Mouse (Mus musculus) hindbrain, embryonic 15.5 days (tissue): ENCODE results near the gene Ooep. TPM values are rescaled to one million over a fixed set of nuclear protein-coding genes. Genes with fewer than 3 reads are reported as not detected.
"Not testable (repeated sequence)": the region's sequence is repeated elsewhere in the genome, so short reads cannot be mapped to it uniquely, and the experiment has no call there.

ENCODE experiments used
- ATAC-seq: fragments of 200-750 bp; cut with Nextera tagmentation; 2 replicates; pipeline ENCODE4 v1.8.0; 2017; ENCODE audit warnings: low read depth, moderate number of reproducible peaks, moderate TSS enrichment; ENCODE audit not compliant: low FRiP score
- H3K27ac ChIP-seq: fragments of 300-500 bp; sonication (generic); replicated peaks from 2 replicates; pipeline ENCODE4 v1.5.1; 2015; ENCODE audit warnings: mild to moderate bottlenecking, inconsistent platforms
- H3K27me3 ChIP-seq: fragments of 300-500 bp; sonication (generic); 2 replicates; pipeline ENCODE4 v1.6.1; 2015; ENCODE audit warnings: control low read depth, inconsistent platforms
- H3K36me3 ChIP-seq: fragments of 300-500 bp; sonication (generic); 2 replicates; pipeline ENCODE4 v1.6.1; 2015; ENCODE audit warnings: control low read depth, inconsistent platforms
- H3K4me1 ChIP-seq: fragments of 300-500 bp; sonication (generic); replicated peaks from 2 replicates; pipeline ENCODE4 v1.6.1; 2015; ENCODE audit warnings: control low read depth, inconsistent platforms
- H3K4me2 ChIP-seq: fragments of 300-500 bp; sonication (generic); 2 replicates; pipeline ENCODE4 v1.6.1; 2015; ENCODE audit warnings: moderate library complexity, mild to moderate bottlenecking, inconsistent platforms
- H3K4me3 ChIP-seq: fragments of 300-500 bp; sonication (generic); 2 replicates; pipeline ENCODE4 v1.5.1; 2015; ENCODE audit warnings: mild to moderate bottlenecking, inconsistent platforms
- H3K9ac ChIP-seq: fragments of 300-500 bp; sonication (generic); 2 replicates; pipeline ENCODE4 v1.6.1; 2015; ENCODE audit warnings: inconsistent platforms
- H3K9me3 ChIP-seq: fragments of 300-500 bp; sonication (generic); 2 replicates; pipeline ENCODE4 v1.6.1; 2016; ENCODE audit warnings: control low read depth, inconsistent platforms
- WGBS: fragments of 180-500 bp; shearing (Covaris S2); methylation state at CpG from one replicate; pipeline ENCODE4 v1.1.7; 2015; 5-methylcytosine and 5-hydroxymethylcytosine counted together
- polyA plus RNA-seq: library from polyadenylated mRNA; unstranded; fragments of >200 nt; fragmentation: Nextera tagmentation; extraction: Ambion mirVana; gene quantifications from 2 replicates; pipeline ENCODE4 v1.2.1, GENCODE M21; 2015

The Ooep gene
- polyA plus RNA-seq, 1 experiment from 2014 or later = 5.6 TPM

GRCm38 (mm10) chr9:78347004-78347403, 31.5 kb downstream of the Ooep start:
- Histone ChIP-seq H3K4me1 (no peaks in the 10 kb centered on the region), H3K36me3 (no peaks in the 10 kb centered on the region), H3K27ac (no peak overlapping the region), H3K9ac (no peak overlapping the region), H3K4me3 (no peak overlapping the region), H3K9me3 (no peaks in the 10 kb centered on the region), H3K27me3 (no peaks in the 10 kb centered on the region), H3K4me2 (no peak overlapping the region)
- ATAC-seq = no peak
- WGBS = 74% methylated on average over 3 of the region's 3 CpGs

GRCm38 (mm10) chr9:78345235-78345634, 33.3 kb downstream of the Ooep start:
- not testable (repeated sequence) for H3K9me3 ChIP-seq, H3K36me3 ChIP-seq, H3K4me2 ChIP-seq, H3K27me3 ChIP-seq, H3K27ac ChIP-seq, H3K9ac ChIP-seq, H3K4me3 ChIP-seq, ATAC-seq, H3K4me1 ChIP-seq
- 81% methylated on average over 4 of the region's 4 CpGs for WGBS

- not testable (repeated sequence) for H3K9ac ChIP-seq, H3K36me3 ChIP-seq, H3K9me3 ChIP-seq, H3K27ac ChIP-seq, H3K27me3 ChIP-seq, H3K4me3 ChIP-seq, ATAC-seq, H3K4me2 ChIP-seq, H3K4me1 ChIP-seq
- WGBS = 90% methylated on average over 9 of the region's 9 CpGs
Observed at GRCm38 (mm10) chr9:78343055-78343454, 35.5 kb downstream of the Ooep start.

GRCm38 (mm10) chr9:78342494-78342893, 36.0 kb downstream of the Ooep start:
- H3K9me3 ChIP-seq, H3K27ac ChIP-seq: not testable (repeated sequence)
- WGBS = 95% methylated on average over 4 of the region's 4 CpGs

GRCm38 (mm10) chr9:78340324-78340723, 38.2 kb downstream of the Ooep start:
- not testable (repeated sequence) for H3K4me3 ChIP-seq, H3K27me3 ChIP-seq, ATAC-seq, H3K36me3 ChIP-seq, H3K27ac ChIP-seq, H3K9me3 ChIP-seq, H3K4me1 ChIP-seq, H3K9ac ChIP-seq
- 0 out of 2 replicates have a peak overlapping the region, but pooled peaks have one; percentile 28 for H3K4me2 ChIP-seq
- 18% methylated on average over 8 of the region's 8 CpGs for WGBS

More at GRCm38 (mm10) chr9:78342494-78342893, 36.0 kb downstream of the Ooep start:
- ATAC-seq, H3K27me3 ChIP-seq, H3K9ac ChIP-seq, H3K4me2 ChIP-seq, H3K36me3 ChIP-seq, H3K4me3 ChIP-seq, H3K4me1 ChIP-seq: not testable (repeated sequence)

GRCm38 (mm10) chr9:78337050-78337449, 41.5 kb downstream of the Ooep start:
- not testable (repeated sequence) for H3K36me3 ChIP-seq, H3K9me3 ChIP-seq, H3K9ac ChIP-seq, ATAC-seq, H3K4me2 ChIP-seq, H3K4me1 ChIP-seq, H3K4me3 ChIP-seq, H3K27ac ChIP-seq, H3K27me3 ChIP-seq

- H3K4me3 ChIP-seq, H3K4me2 ChIP-seq, H3K27me3 ChIP-seq, ATAC-seq, H3K9ac ChIP-seq, H3K4me1 ChIP-seq, H3K9me3 ChIP-seq, H3K36me3 ChIP-seq, H3K27ac ChIP-seq: not testable (repeated sequence)
- 88% methylated on average over 1 of the region's 1 CpGs for WGBS
Observed at GRCm38 (mm10) chr9:78327289-78327688, 51.2 kb downstream of the Ooep start, which contains the start of gene Omt2b. Omt2b (plus strand) TSS chr9:78327589.

Other genes starting within 250 kb of the Ooep start
- 28.5 and 30.1 TPM in 2 replicates for gene Gsta4, start 196.0 kb downstream of the Ooep start, polyA plus RNA-seq
- gene Gsta1, start 148.1 kb downstream of the Ooep start, polyA plus RNA-seq = not detected in 2 replicates
- gene Gm3776, start 121.6 kb downstream of the Ooep start, polyA plus RNA-seq = not detected in 2 replicates
- not detected in 2 replicates for gene Gm10639, start 88.8 kb downstream of the Ooep start, polyA plus RNA-seq
- not detected in 2 replicates for gene Omt2a, start 63.9 kb downstream of the Ooep start, polyA plus RNA-seq
- not detected in 2 replicates for gene Omt2b, start 51.1 kb downstream of the Ooep start, polyA plus RNA-seq
- gene Gsta2, start 22.9 kb downstream of the Ooep start, polyA plus RNA-seq = not detected in 2 replicates
- 5.3 and 5.6 TPM in 2 replicates for gene Dppa5a, start 10.5 kb downstream of the Ooep start, polyA plus RNA-seq
- 0.34 and 0.47 TPM in 2 replicates for gene Ddx43, start 17.1 kb upstream of the Ooep start, polyA plus RNA-seq
- 0.58 and 0.80 TPM in 2 replicates for gene Cgas, start 64.5 kb upstream of the Ooep start, polyA plus RNA-seq
- 28.6 and 30.5 TPM in 2 replicates for gene Mto1, start 69.5 kb upstream of the Ooep start, polyA plus RNA-seq
- 1.9 and 2.9 TPM in 2 replicates for gene Gm17324, start 70.1 kb upstream of the Ooep start, polyA plus RNA-seq
- 2,946 and 3,077 TPM in 2 replicates for gene Eef1a1, start 110.4 kb upstream of the Ooep start, polyA plus RNA-seq
- gene Slc17a5, start 209.3 kb upstream of the Ooep start, polyA plus RNA-seq = 15.4 and 16.2 TPM in 2 replicates
- gene Cd109, start 236.8 kb upstream of the Ooep start, polyA plus RNA-seq = 1.3 and 1.6 TPM in 2 replicates